Mouse (Mus musculus) adrenal gland, adult 8-10 months (tissue): Measurements from ENCODE around the gene Cdca4. TPM values are rescaled to one million over a fixed set of nuclear protein-coding genes. Genes with fewer than 3 reads are reported as not detected.

Experiments used
- DNase-seq: peaks from one replicate; pipeline ENCODE4 v3.0.0; 2022
- total RNA-seq, 4 experiments: library from RNA; stranded (reverse); gene quantifications; 2 replicates each; pipeline ENCODE4 v1.2.4; 2022

Gene Cdca4
- total RNA-seq = 10 to 100 TPM; 11.7 to 14.7 (median 13.6) TPM

DNA sequence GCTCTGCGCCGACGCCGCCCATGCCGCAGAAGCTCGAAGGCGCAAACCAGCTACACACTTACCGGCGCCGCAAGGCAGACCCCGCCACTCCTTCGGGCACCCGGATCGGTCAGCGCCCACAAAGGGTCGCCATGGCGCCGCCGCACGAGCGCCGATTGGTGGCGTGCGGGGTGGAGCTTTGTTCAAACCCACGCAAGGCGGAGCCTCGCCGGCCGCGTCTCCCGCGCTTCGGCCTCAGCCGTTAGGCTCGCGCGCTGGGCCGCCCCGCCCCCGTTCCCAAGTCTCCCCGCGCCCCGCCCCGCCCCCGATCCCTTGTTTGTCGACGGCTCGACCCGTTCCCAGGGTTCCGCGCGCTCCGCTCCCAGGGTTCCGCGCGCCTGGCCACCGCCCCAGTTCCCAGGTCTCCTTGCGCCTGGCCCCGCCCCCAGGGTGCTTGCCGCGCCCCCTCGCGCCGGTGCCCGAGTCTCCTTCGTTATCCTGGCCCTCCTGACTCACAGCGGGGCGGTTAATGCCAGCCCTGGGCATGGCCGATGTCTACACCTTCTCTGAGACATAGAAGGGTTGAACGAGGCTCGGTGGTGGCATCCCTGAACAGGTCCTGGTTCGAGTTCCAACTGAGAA is at the start of gene Cdca4:
TSS of gene Cdca4 (minus strand) at position 180 of the 621 bp plus-strand sequence.
- DNase-seq = peak; percentile 95

DNA sequence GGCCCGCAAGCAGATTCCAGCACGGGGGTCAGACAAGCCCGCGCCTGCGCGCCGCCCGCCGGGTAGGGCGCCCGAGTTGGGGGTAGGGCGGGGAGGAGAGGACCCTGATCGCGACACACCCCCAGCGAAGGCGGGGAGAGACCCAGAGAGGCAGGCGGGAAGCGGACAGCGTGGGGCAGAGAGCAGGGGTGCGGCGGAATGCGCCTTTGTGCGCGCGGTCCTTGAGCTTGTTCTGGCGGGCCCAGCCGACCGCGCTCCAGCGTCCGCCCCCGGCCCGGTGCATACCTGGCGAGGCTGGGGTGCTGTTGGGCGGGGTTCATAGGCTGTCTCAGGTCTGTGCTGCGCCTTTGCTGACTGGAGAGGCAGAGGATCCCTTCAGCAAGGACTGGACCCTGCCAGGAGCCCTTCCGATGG is 48.4 kb upstream of the Cdca4 start:
- DNase-seq = no peak

DNA sequence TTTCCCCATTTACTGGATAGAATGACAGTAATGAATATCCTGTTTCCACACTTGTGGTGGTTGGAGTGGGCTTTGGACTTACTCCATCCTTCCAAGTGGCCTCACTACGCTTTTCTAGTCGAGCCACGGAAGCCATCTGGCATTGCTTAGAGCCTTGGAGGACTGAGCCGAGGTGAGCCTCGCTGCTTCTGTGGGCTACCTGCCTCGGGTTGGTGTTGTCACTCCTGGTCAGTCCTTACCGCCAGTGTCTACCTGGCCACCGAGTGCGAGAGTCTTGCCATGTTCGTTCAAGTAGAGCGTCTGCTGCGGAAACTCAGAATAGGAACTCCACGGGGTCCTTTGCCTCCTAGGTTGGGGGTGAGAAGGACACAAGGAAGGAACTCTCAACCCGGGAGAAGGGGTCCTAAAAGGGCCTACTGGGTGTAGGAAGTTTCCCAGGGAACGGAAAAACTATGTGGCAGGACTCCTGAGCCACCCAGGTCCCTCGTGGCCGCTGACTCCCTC is 47.9 kb upstream of the Cdca4 start:
- DNase-seq = no peak

DNA sequence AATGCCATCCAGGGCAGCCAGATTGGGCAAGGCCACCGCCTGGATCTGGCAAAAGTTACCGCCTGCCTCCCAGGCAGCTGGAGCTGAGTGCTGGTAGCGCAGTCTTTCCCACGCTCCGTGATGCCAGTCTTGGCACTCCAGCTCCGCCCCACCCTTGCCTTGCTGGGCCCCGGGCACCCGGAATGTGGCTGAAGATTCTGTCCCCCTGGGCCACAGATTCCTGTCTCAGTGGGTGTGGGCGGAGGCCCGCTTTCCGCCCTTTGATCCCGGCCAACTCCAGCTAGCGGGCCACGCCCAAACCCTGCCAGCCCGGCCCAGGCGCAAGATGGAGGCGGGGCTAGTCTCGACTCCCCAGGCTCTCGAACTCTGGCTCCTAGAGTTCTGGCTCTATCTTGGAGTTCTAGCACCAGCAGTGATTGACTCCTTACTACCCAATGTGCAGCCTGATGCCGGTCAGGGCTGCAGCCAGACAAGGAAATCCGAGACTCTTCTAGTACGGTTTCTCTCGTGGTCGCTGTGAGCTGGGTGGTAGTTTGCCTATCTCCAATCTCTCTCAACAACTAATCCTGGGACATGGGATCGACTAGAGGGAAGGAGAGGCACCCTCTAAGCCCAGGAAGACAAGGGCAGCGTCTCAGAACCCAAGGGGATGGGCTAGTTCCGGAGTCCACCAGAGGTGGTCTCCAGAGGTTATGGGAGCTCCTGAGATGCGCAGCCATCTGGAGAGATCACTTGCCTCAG is 47.3 kb upstream of the Cdca4 start:
- peak; percentile 47 for DNase-seq

DNA sequence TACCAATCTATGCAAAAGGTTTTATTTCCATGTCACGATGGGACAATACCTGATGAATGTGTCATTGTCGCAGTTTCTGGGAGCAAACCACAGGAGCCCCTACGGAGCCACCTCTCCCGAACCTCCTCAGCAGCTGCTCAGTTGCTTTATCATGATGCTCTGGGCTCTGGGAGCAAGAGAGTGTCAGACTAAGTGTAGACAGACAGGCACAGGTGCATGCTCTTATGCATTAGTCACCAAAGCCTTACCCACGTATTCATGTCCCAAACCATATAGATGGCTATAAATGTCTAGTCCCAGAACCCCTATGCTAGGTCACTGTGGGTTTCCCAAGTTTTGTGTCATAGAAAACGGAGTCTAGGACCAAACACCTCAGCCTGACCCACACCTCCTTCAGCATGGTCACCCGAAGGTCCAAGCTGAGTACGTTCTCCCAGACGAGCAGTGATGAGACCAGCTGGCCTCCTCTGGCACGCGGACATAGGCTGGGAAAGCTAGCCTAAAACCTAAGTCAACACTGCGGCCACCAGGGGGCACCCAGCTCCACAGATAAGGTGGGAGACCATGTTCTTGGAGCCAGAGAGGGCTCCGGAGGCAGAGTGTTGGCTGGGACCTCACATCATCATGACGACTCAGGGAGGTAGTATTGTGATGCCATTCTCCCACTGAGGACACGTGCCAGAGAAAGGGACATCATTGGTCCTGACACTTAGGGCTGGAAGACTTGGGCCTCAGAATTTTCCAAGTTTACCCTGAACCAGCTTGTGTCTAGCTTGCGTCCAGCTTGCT is 46.2 kb upstream of the Cdca4 start:
- peak; percentile 79 for DNase-seq

DNA sequence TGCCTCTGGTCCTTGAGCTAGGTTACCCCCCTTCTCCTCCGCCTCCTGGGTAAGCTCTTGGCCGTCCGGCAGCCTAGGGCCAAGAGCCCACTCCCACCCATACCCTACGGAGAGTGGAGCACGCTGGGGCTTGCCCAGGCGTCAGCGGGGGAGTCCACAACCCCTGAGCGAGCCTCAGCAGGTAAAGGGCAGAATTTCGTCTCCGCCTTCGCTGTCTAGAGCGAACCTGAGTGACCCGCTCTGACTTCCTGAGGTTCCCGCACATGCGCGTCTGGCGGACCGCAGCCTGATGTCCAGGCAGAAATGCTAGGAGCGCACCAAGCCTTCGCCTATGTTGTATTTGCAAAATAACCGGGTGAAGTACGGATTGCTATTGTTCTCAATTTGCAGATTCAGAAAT is 45.0 kb upstream of the Cdca4 start:
- DNase-seq = no peak

DNA sequence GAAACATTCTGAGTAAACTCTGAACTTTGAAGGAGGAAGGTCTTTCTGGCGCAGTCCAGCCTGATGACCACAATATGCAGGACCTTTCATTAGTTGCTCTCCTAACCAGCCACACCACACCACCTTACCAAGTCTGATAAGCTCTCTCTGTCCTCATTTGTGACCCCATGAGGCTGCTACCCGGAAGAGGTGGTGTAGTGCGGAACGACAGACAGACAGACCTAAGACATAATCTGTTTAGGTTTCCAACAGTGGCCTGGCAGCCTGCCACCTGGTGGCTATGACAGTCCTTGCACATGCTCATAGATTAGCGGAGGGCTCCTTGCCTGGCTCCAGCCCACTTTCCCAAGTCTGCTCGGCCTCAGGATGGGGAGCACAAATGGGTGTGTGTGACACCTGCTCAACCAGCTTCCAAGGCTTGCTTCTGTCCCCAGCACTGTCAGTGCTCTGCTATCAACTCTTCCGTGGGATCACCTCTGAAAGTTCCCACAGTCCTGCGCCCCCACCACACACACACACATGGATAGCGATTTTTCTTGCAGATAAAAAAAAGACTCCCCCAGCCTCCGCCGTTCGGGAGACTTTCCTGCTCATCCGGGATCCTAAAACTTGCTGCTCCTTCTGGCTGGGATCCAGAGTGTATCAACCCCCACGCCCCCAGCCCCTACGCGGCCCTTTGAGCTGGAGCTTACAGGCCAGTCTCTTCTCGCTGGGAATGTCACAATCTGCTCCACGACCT is 44.4 kb upstream of the Cdca4 start:
- DNase-seq = no peak

DNA sequence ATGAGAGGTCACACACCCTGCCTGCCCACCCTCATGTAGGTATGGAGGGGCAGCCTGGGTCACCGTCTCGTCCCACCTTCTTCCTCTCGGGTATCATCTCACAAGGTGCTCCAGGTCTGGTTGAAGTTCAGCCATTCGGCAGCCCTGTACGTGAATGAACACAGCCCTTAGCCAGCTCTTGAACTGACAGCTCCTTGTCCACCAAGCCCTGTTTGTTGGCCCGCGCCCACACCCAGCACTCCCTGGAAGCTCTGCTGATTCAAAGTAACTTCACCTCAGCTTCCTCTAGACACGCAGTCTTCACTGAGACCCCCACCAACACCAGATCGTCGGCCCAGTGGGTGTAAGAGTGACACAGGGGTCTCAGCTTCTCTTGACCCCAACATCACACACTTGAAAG is 43.8 kb upstream of the Cdca4 start:
- DNase-seq = no peak

DNA sequence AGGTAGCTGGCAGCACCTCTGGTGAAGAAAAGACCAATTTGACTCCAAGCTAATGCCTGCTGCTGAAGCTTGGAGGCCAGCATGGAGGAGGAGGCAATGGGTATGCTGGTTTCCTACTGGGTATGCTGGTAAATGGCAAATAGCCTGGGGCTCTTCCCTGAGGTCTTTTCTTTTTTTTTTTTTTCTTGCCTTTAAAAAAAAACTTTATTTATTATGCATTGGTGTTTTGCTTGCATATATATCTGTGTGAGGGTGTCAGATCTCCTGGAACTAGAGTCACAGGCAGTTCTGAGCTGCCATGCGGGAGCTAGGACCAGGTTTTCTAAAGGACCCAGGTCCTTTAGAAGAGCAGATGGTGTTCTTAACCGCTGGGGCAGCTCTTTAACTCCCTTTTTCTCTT is 42.0 kb upstream of the Cdca4 start:
- DNase-seq = no peak

DNA sequence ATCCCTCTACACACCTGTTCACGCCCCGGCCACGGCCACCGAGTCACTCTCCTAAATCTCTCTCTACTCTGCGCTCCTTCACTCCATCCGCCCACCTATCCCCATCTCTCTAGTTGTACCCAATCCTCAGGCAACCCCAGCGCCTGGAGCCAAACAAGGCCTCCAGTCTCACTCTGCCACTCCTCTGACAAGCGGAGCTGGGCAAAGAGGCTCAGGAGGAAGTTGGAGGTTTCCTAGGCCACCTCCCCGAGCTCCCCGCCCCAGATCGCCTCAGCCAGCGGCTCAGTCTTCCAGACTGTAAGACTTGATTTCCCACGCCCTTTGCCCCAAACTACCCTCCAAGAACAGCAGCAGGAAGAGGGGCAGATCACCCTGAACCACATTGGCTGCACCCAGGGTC is 41.6 kb upstream of the Cdca4 start:
- no peak for DNase-seq

DNA sequence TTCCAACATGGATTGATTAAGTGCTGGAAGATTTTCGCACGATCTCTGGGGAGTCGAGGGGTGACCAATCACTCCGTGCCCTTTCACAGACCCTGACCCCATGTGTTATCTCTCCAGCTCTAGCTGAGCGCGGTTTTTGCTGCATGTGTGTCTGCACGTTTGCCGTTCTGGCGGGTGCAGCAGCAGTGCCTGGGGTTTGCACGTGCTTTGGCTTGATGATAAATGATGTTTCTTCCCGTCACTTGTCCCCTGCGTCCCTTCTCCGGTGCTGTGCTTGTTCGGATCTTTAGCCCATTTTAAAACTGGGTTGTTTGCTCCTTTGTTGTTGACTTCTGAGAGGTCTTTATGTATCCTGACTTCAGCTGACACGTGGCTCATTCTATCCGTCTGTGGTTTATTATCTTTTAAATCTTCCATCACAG is 40.6 kb upstream of the Cdca4 start:
- no peak for DNase-seq

DNA sequence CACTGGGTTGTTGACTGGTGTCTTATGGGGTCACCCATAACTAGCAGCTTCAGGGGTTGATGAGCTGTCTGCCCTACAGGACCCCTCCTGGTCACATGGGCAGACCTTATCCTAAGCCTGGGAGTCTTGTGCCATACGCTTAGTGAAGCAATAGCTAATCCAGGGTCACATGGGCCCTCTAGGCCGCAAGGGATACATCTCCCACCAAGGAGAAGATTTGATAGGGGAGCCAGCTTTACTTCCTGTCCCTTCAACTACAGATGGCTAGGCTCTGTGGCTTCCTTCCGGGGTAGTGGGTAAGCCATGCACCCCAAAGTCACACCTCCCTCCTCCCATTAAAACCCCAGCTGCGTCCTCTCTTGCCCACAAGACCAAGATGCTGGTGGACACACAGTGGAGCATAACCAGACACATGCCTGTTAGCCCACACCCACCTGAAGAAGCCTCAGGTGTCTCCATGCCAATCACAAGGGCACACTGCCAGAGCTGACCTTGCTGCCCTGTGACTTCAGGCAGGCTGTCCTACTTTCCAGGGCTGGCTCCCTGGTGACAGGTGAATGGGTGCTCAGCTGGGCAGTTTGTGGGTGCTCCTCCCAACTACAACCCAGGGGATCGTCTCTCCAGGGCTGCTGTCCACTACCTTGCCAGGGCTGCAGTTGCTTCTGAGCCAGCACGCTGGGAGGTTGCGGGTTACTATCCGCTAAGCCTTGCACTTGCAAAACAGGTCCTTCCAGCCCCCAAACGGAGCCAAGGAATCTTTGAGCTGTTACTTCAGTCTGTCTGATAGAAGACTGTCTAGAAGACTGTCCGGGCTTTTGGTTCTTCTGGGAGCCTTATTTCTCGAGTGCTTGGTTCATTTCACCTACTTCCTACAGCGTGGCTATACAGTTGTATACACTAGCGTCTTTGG is 39.2 kb upstream of the Cdca4 start, which contains the start of gene Gpr132:
TSS of gene Gpr132 (minus strand) at position 51 of the 910 bp plus-strand sequence.
- no peak for DNase-seq

DNA sequence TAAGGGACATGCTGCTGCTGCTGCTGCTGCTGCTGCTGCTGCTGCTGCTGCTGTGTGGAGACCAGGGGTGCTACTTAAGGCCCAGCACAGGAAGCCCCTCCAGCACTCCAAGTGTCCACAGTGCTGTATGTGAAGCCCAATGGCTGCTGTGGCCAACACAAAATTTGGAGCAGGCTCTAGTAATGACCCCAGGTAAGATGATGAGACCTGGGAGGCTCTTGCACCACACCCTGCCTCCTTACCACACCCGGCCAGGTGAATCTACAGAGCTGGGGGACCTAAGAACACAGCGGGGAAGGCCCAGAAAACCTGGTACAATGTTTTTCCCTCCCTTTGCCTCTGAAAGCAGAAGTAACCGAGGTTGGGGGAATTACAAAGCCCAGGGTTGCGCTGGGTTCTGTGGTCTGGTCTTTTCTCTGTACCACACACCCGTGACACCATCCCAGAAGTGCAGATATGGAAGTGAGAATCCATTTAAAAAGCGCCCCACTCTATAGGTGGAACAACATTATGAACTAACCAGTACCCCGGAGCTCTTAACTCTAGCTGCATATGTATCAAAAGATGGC is 38.0 kb upstream of the Cdca4 start:
- DNase-seq = no peak

DNA sequence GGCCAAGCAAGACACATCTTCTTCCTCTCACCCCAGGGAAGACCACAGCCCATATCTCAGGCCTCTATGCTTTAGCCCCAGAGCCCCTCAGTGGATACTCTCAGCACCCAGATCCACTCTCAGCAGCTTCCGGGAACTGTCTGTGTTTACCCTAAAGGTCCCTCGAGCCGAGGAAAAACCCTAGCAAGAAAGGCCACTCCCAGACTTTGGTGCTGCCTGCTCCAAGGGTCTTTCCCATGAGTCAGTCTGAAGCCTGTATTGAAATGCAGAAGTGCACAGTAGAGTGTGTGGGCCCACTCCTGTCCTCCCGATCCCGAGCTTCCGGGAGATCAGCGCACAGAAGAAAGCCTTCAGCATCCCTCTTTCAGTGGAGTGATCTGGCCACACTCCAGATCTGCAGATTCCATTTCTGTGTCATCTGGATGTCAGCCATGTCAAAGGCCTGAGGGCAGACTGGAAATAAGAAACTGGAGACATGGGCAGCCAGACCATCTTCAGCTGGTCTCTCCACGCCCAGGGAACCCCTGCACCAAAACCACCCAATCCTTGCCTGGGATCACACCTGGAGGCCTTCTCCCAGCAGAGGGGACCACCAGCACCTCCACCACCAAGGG is 37.4 kb upstream of the Cdca4 start:
- no peak for DNase-seq

DNA sequence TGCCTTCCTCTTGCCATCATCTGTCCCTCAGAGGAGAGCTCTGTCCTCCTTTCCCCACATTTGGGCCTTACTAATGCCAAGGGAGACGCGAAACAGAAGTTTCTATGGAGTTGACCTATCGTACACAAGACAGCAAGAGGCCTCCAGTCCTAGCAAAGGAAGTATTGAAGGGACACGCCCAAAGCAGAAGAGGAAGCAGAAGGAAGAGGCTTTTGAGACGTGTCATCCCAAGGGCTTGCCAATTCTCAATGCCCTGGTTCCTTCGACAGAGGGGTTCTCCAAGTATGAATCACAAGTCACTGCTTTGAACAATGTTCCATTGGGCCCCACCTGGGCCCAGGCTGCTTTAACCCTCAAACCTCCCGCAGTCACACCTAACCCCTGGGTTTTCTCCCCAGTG is 35.6 kb upstream of the Cdca4 start:
- DNase-seq = no peak

DNA sequence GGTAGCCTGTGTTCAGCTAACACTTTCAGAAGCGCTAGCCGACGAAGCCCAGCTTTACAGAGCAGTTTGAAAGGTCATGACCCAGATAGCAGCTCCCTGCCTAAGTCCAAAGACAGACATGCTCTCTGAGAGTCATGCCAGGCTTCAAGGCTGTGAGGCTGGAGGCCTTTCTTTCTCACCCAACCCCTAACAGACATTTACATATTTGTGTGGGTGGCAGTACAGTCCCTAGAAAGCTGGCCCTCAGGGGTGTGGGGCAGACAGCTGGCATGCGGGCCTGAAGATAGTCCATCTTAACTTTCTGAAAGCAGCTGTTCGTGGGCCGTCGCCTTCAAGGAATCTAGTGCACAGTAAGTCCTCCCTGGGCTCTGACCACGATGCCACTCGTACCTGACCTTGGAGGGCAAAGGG is 32.7 kb upstream of the Cdca4 start:
- no peak for DNase-seq

DNA sequence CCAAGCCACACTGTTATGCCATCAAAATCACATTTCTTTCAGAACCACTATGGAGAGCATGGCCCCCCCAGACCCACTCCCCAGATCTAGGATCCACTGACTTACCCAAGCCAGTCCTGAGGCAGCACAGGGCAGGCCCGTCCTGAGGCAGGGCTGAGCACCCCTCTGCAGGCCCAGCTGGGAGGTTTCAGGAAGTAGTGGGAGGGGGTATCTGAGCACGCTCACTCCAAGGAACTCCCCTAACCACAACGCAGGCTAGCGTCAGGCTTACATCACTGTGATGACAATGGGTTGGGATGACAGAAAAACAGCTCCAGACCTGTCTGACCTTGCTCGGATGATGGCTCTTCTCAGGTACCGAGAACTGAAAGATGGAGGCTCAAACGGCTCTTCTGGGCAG is 31.5 kb upstream of the Cdca4 start:
- no peak for DNase-seq

DNA sequence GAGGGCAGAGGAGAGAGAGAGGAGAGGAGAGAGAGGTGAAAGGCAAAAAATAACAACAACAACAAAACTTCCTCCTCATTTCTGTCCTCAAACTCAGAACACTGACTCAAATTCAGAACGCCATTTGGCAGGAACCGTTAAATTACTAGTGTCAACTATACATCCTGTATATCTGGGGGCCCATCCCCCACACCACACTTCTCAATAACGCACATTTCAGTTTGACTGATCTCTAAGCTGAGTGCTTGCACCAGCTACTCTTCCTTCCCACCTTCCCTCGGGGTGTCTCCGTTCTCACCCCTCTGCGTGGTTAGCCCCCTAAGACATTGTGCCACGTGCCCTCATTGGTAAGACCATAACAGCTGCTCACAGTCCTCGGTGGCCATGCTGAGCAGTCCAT is 30.7 kb upstream of the Cdca4 start:
- no peak for DNase-seq

DNA sequence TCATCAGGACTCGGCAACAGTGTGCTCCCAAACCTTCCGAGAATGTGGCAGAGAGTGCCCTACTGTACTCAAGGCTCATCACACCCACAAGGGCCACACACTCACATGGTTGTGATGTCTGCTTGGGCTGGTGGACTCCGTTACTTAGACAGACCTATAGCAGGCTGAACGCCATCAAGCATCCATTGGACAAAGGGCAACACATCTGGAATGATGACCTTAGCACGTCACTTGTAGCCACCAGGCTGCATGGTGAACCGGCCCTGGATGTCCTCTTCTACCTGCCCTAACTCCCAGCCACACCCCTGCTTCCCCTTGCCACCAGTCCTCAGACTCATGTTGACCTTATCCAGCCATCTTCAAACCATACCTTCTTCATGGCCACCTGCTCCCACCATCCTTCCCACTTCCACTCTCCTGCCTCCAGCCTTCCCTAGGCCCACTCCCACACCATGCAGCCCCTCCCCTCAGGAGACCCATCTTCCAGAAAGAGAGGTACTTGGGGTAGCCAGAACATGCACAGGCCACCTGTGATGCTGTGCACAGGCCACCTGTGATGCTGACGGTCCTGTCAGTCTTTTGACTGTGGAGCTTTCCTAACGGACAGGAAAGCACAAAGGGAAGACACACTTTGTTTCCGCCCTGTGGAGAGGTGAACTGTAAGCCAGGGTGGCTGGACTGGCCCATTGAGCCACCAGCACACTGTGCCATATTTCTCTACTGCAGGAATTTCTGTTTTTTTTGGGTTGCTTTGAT is 29.5 kb upstream of the Cdca4 start:
- DNase-seq = no peak
